Mouse (Mus musculus) embryonic facial prominence, embryonic 13.5 days (tissue): ENCODE measurements around the gene Magi2. TPM values are rescaled to one million over a fixed set of nuclear protein-coding genes. Genes with fewer than 3 reads are reported as not detected.
"Not testable (repeated sequence)": the region's sequence is repeated elsewhere in the genome, so short reads cannot be mapped to it uniquely, and the experiment has no call there.

Source experiments
- ATAC-seq: fragments of 200-750 bp; cut with Nextera tagmentation; 2 replicates; pipeline ENCODE4 v1.8.0; 2017; ENCODE audit warnings: low read depth; ENCODE audit not compliant: insufficient number of reproducible peaks, insufficient read depth, low FRiP score, low TSS enrichment
- H3K27ac ChIP-seq: fragments of 300-500 bp; sonication (generic); 2 replicates; pipeline ENCODE4 v1.5.1; 2015; ENCODE audit warnings: moderate library complexity, mild to moderate bottlenecking, inconsistent platforms
- H3K27me3 ChIP-seq: fragments of 300-500 bp; sonication (generic); 2 replicates; pipeline ENCODE4 v1.6.1; 2015; ENCODE audit warnings: mild to moderate bottlenecking, inconsistent platforms
- H3K36me3 ChIP-seq: fragments of 300-500 bp; sonication (generic); 2 replicates; pipeline ENCODE4 v1.6.1; 2015; ENCODE audit warnings: mild to moderate bottlenecking, inconsistent platforms
- H3K4me1 ChIP-seq: fragments of 300-500 bp; sonication (generic); 2 replicates; pipeline ENCODE4 v1.6.1; 2015; ENCODE audit warnings: inconsistent platforms
- H3K4me2 ChIP-seq: fragments of 300-500 bp; sonication (generic); 2 replicates; pipeline ENCODE4 v1.6.1; 2015; ENCODE audit warnings: moderate library complexity, mild to moderate bottlenecking, inconsistent platforms
- H3K4me3 ChIP-seq: fragments of 300-500 bp; sonication (generic); 2 replicates; pipeline ENCODE4 v1.5.1; 2015; ENCODE audit warnings: mild to moderate bottlenecking, inconsistent platforms
- H3K9ac ChIP-seq: fragments of 300-500 bp; sonication (generic); 2 replicates; pipeline ENCODE4 v1.6.1; 2015; ENCODE audit warnings: mild to moderate bottlenecking, inconsistent platforms
- H3K9me3 ChIP-seq: fragments of 300-500 bp; sonication (generic); 2 replicates; pipeline ENCODE4 v1.6.1; 2016; ENCODE audit warnings: inconsistent platforms
- WGBS: fragments of 180-500 bp; shearing (Covaris S2); methylation state at CpG from one replicate; pipeline ENCODE4 v1.1.7; 2015; ENCODE audit warnings: mixed read lengths; 5-methylcytosine and 5-hydroxymethylcytosine counted together
- polyA plus RNA-seq: library from polyadenylated mRNA; unstranded; fragments of >200 nt; fragmentation: Nextera tagmentation; extraction: Ambion mirVana; gene quantifications from 2 replicates; pipeline ENCODE4 v1.2.1, GENCODE M21; 2015

Magi2 gene
- polyA plus RNA-seq, 1 experiment from 2014 or later = 9.7 TPM

GRCm38 (mm10) chr5:20499031-20499600 lies 1272.3 kb downstream of the Magi2 start:
- no peaks in the 10 kb centered on the region for H3K9me3 ChIP-seq
- 72% methylated on average over 9 of the region's 9 CpGs for WGBS
- H3K4me3 ChIP-seq = no peak overlapping the region
- no peak overlapping the region for H3K9ac ChIP-seq
- no peak overlapping the region for H3K27ac ChIP-seq
- no peak overlapping the region for H3K4me2 ChIP-seq
- H3K4me1 ChIP-seq = peaks cover 11% of the 10 kb centered on the region
- no peak for ATAC-seq
- no peaks in the 10 kb centered on the region for H3K27me3 ChIP-seq
- H3K36me3 ChIP-seq = no peaks in the 10 kb centered on the region

GRCm38 (mm10) chr5:20508609-20509008 lies 1281.8 kb downstream of the Magi2 start:
- H3K9me3 ChIP-seq = no peaks in the 10 kb centered on the region
- H3K27ac ChIP-seq = no peak overlapping the region
- no peak overlapping the region for H3K4me2 ChIP-seq
- no peak overlapping the region for H3K4me3 ChIP-seq
- H3K36me3 ChIP-seq = no peaks in the 10 kb centered on the region
- H3K4me1 ChIP-seq = peaks cover 9% of the 10 kb centered on the region; the same call in 1 of the 2 replicates
- no peak for ATAC-seq
- WGBS = 59% methylated on average over 5 of the region's 5 CpGs
- H3K9ac ChIP-seq = no peak overlapping the region
- H3K27me3 ChIP-seq = no peaks in the 10 kb centered on the region

GRCm38 (mm10) chr5:20509606-20510005 lies 1282.8 kb downstream of the Magi2 start:
- Histone ChIP-seq H3K36me3 (no peaks in the 10 kb centered on the region), H3K27ac (no peak overlapping the region), H3K4me1 (peaks cover 9% of the 10 kb centered on the region; the same call in 1 of the 2 replicates), H3K27me3 (no peaks in the 10 kb centered on the region), H3K9me3 (no peaks in the 10 kb centered on the region), H3K9ac (no peak overlapping the region), H3K4me2 (no peak overlapping the region), H3K4me3 (no peak overlapping the region)
- no peak for ATAC-seq
- WGBS = 34% methylated on average over 6 of the region's 6 CpGs

GRCm38 (mm10) chr5:20512377-20513126 lies 1285.7 kb downstream of the Magi2 start:
- H3K4me1 ChIP-seq = peaks cover 9% of the 10 kb centered on the region; the same call in 1 of the 2 replicates
- 45% methylated on average over 16 of the region's 16 CpGs for WGBS
- no peak overlapping the region for H3K4me2 ChIP-seq
- no peak overlapping the region for H3K27ac ChIP-seq
- H3K9ac ChIP-seq = no peak overlapping the region
- no peaks in the 10 kb centered on the region for H3K36me3 ChIP-seq
- no peaks in the 10 kb centered on the region for H3K9me3 ChIP-seq
- ATAC-seq = no peak
- no peaks in the 10 kb centered on the region for H3K27me3 ChIP-seq
- no peak overlapping the region for H3K4me3 ChIP-seq

- H3K9ac ChIP-seq = no peak overlapping the region
- no peak overlapping the region for H3K27ac ChIP-seq
- no peaks in the 10 kb centered on the region for H3K4me1 ChIP-seq
- ATAC-seq = no peak
- no peak overlapping the region for H3K4me2 ChIP-seq
- H3K4me3 ChIP-seq = no peak overlapping the region
- no peaks in the 10 kb centered on the region for H3K27me3 ChIP-seq
- no peaks in the 10 kb centered on the region for H3K9me3 ChIP-seq
- no peaks in the 10 kb centered on the region for H3K36me3 ChIP-seq
- 80% methylated on average over 9 of the region's 9 CpGs for WGBS
Measured at GRCm38 (mm10) chr5:20521639-20522038, 1294.8 kb downstream of the Magi2 start.

GRCm38 (mm10) chr5:20522047-20522446 lies 1295.2 kb downstream of the Magi2 start:
- no peak for ATAC-seq
- no peak overlapping the region for H3K4me2 ChIP-seq
- H3K36me3 ChIP-seq = no peaks in the 10 kb centered on the region
- H3K4me1 ChIP-seq = no peaks in the 10 kb centered on the region
- H3K27ac ChIP-seq = no peak overlapping the region
- 95% methylated on average over 13 of the region's 13 CpGs for WGBS
- H3K9me3 ChIP-seq = no peaks in the 10 kb centered on the region
- no peak overlapping the region for H3K4me3 ChIP-seq
- no peaks in the 10 kb centered on the region for H3K27me3 ChIP-seq
- H3K9ac ChIP-seq = no peak overlapping the region

GRCm38 (mm10) chr5:20523776-20524175 lies 1296.9 kb downstream of the Magi2 start:
- no peak overlapping the region for H3K4me2 ChIP-seq
- no peaks in the 10 kb centered on the region for H3K9me3 ChIP-seq
- no peak overlapping the region for H3K9ac ChIP-seq
- no peak overlapping the region for H3K4me3 ChIP-seq
- no peaks in the 10 kb centered on the region for H3K4me1 ChIP-seq
- H3K36me3 ChIP-seq = no peaks in the 10 kb centered on the region
- ATAC-seq = no peak
- H3K27me3 ChIP-seq = no peaks in the 10 kb centered on the region
- H3K27ac ChIP-seq = no peak overlapping the region

GRCm38 (mm10) chr5:20526588-20526987 lies 1299.8 kb downstream of the Magi2 start:
- H3K4me1 ChIP-seq, H3K9me3 ChIP-seq, H3K27me3 ChIP-seq, H3K4me3 ChIP-seq, H3K27ac ChIP-seq, ATAC-seq, H3K36me3 ChIP-seq, H3K9ac ChIP-seq, H3K4me2 ChIP-seq: not testable (repeated sequence)
- 77% methylated on average over 2 of the region's 4 CpGs for WGBS

GRCm38 (mm10) chr5:20536544-20536943 lies 1309.7 kb downstream of the Magi2 start:
- H3K4me2 ChIP-seq = no peak overlapping the region
- H3K9me3 ChIP-seq = no peaks in the 10 kb centered on the region
- H3K4me1 ChIP-seq = no peaks in the 10 kb centered on the region
- H3K27me3 ChIP-seq = no peaks in the 10 kb centered on the region
- no peak overlapping the region for H3K4me3 ChIP-seq
- no peaks in the 10 kb centered on the region for H3K36me3 ChIP-seq
- no peak overlapping the region for H3K27ac ChIP-seq
- WGBS = 71% methylated on average over 3 of the region's 3 CpGs
- ATAC-seq = no peak
- H3K9ac ChIP-seq = no peak overlapping the region

- WGBS = 70% methylated on average over 8 of the region's 8 CpGs
- Histone ChIP-seq H3K4me2 (no peak overlapping the region), H3K9ac (no peak overlapping the region), H3K27me3 (no peaks in the 10 kb centered on the region), H3K36me3 (no peaks in the 10 kb centered on the region), H3K9me3 (no peaks in the 10 kb centered on the region), H3K4me3 (no peak overlapping the region), H3K4me1 (no peaks in the 10 kb centered on the region), H3K27ac (no peak overlapping the region)
- no peak for ATAC-seq
Measured at GRCm38 (mm10) chr5:20537369-20538022, 1310.7 kb downstream of the Magi2 start.

- no peak overlapping the region for H3K27ac ChIP-seq
- WGBS = 38% methylated on average over 5 of the region's 5 CpGs
- no peak overlapping the region for H3K4me2 ChIP-seq
- H3K27me3 ChIP-seq = no peaks in the 10 kb centered on the region
- no peak overlapping the region for H3K4me3 ChIP-seq
- no peaks in the 10 kb centered on the region for H3K9me3 ChIP-seq
- no peak overlapping the region for H3K9ac ChIP-seq
- no peaks in the 10 kb centered on the region for H3K4me1 ChIP-seq
- H3K36me3 ChIP-seq = no peaks in the 10 kb centered on the region
- no peak for ATAC-seq
Measured at GRCm38 (mm10) chr5:20544374-20544773, 1317.5 kb downstream of the Magi2 start.

GRCm38 (mm10) chr5:20559378-20559777 lies 1332.5 kb downstream of the Magi2 start:
- H3K4me2 ChIP-seq = no peak overlapping the region
- H3K4me3 ChIP-seq = no peak overlapping the region
- H3K9me3 ChIP-seq = no peaks in the 10 kb centered on the region
- ATAC-seq = no peak
- H3K4me1 ChIP-seq = peaks cover 3% of the 10 kb centered on the region; the same call in 1 of the 2 replicates
- H3K27me3 ChIP-seq = peaks cover 2% of the 10 kb centered on the region; the same call in 1 of the 2 replicates
- no peak overlapping the region for H3K27ac ChIP-seq
- no peak overlapping the region for H3K9ac ChIP-seq
- WGBS = 90% methylated on average over 2 of the region's 2 CpGs
- no peaks in the 10 kb centered on the region for H3K36me3 ChIP-seq
